In the genomic region with DNA sequence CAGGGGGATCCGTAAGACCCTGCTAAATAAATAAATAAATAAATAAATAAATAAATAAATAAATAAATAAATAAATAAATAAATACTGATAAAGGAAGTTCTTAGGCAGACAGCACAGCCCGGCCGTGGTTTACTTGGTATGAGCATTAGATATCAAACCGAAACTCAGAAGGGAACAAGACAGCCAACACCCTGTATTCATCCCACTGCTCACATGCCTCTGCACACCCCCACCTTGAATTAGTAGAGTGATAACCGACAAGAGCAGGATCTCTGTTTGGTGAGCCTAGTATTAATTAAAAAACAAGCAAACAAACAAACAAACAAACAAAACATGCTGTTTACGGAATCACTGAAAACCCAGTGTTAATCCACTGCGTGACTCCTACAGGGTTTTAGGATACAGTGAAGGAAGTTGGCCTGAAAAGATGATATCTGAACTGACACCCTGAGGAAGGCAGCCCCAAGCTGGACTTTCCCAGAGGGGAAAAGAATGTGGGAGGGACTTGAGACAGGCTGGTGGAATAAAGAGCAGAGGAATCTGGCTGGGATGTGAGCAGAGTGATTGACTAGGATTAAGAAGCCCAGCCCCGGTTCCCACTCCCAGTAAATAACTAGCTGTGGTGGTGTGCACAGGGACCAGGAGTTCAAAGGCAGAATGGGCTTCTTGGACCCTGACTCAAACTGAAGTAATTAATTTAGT, we compare ENCODE assay signal across 8 mouse cellular contexts. TPM values are rescaled to one million over a fixed set of nuclear protein-coding genes. Genes with fewer than 3 reads are reported as not detected.
DNase-seq lines count a peak whose midpoint lies in the region; ATAC-seq and TF ChIP-seq lines count a peak whose summit lies in the region.

Gene Endod1, minus strand, starts transcription at position 155 of the 703 bp plus-strand sequence.

- peaks cover 6% of the 10 kb centered on the region; the same call in 1 of the 2 replicates for H3K27me3 ChIP-seq in heart, embryonic 12.5 days (replicated peaks)
- H3K27me3 ChIP-seq in kidney, embryonic 15.5 days: 0 out of 2 replicates have a peak, but pooled peaks cover 3% of the 10 kb centered on the region
- H3K27me3 ChIP-seq in liver, embryonic 11.5 days (replicated peaks; ENCODE audit: control insufficient read depth, insufficient read depth, low read length): no peaks in the 10 kb centered on the region
- H3K27me3 ChIP-seq in midbrain, postnatal 0 days (ENCODE audit: insufficient read depth, low read length): no peaks in the 10 kb centered on the region

- peak; percentile 29 for ATAC-seq in CD4-positive, CD25-positive, alpha-beta regulatory T cell, adult 4 months
- peak; percentile 49 for ATAC-seq in heart, embryonic 12.5 days (ENCODE audit: insufficient number of reproducible peaks, low FRiP score)
- ATAC-seq in kidney, embryonic 15.5 days (replicated peaks; ENCODE audit: low FRiP score): peak; percentile 61
- ATAC-seq in liver, embryonic 11.5 days (replicated peaks; ENCODE audit: low FRiP score): peak; percentile 64
- ATAC-seq in midbrain, postnatal 0 days (ENCODE audit: low FRiP score): peak; percentile 6; the same call in 1 of the 2 replicates

- peak within 1 kb of the TSS; percentile 70 for H3K9ac ChIP-seq in heart, embryonic 12.5 days
- peak within 1 kb of the TSS; percentile 56 for H3K9ac ChIP-seq in kidney, embryonic 15.5 days
- H3K9ac ChIP-seq in liver, embryonic 11.5 days (ENCODE audit: low read depth, low read length): peak within 1 kb of the TSS; percentile 86
- peak within 1 kb of the TSS; percentile 96 for H3K9ac ChIP-seq in midbrain, postnatal 0 days (replicated peaks; ENCODE audit: low read length, poor library complexity, severe bottlenecking)

- 4% methylated on average over 8 of the region's 8 CpGs for WGBS in heart, embryonic 12.5 days
- 6% methylated on average over 8 of the region's 8 CpGs for whole genome bisulfite sequencing in kidney, embryonic 15.5 days
- 7% methylated on average over 8 of the region's 8 CpGs for WGBS in liver, embryonic 11.5 days
- 1% methylated on average over 8 of the region's 8 CpGs for WGBS in midbrain, postnatal 0 days

- peak; percentile 79 for DNase-seq in ZHBTc4 (ENCODE audit: low read depth, low spot score)
- DNase-seq in embryo, embryonic 11 days: peak; percentile 56
- peak; percentile 31 for DNase-seq in liver, embryonic 11.5 days (ENCODE audit: low spot score)
- DNase-seq in midbrain, postnatal 0 days (ENCODE audit: low spot score): peak; percentile 41
- no peak for DNase-seq in thymus, adult 18-20 months

- no peak for TF ChIP-seq CTCF in midbrain, postnatal 0 days (IDR thresholded peaks at IDR 0.05)

- no peaks in the 10 kb centered on the region for H3K9me3 ChIP-seq in heart, embryonic 12.5 days (replicated peaks)
- H3K9me3 ChIP-seq in kidney, embryonic 15.5 days (replicated peaks): no peaks in the 10 kb centered on the region
- H3K9me3 ChIP-seq in liver, embryonic 11.5 days (ENCODE audit: control insufficient read depth, low read length): no peaks in the 10 kb centered on the region
- no peaks in the 10 kb centered on the region for H3K9me3 ChIP-seq in midbrain, postnatal 0 days (ENCODE audit: low read length)

- peak within 1 kb of the TSS; percentile 94 for H3K4me2 ChIP-seq in heart, embryonic 12.5 days
- peak within 1 kb of the TSS; percentile 91 for H3K4me2 ChIP-seq in kidney, embryonic 15.5 days
- peak within 1 kb of the TSS; percentile 98 for H3K4me2 ChIP-seq in liver, embryonic 11.5 days
- peak within 1 kb of the TSS; percentile 87 for H3K4me2 ChIP-seq in midbrain, postnatal 0 days (ENCODE audit: low read depth, low read length, poor library complexity, severe bottlenecking)

- H3K4me1 ChIP-seq in heart, embryonic 12.5 days (replicated peaks): peaks cover 18% of the 10 kb centered on the region; the same call in 1 of the 2 replicates
- peaks cover 22% of the 10 kb centered on the region for H3K4me1 ChIP-seq in kidney, embryonic 15.5 days
- peaks cover 11% of the 10 kb centered on the region for H3K4me1 ChIP-seq in liver, embryonic 11.5 days (replicated peaks; ENCODE audit: control insufficient read depth, insufficient read depth, low read length)
- H3K4me1 ChIP-seq in midbrain, postnatal 0 days (ENCODE audit: insufficient read depth, low read length): peaks cover 7% of the 10 kb centered on the region; the same call in 1 of the 2 replicates

- H3K36me3 ChIP-seq in heart, embryonic 12.5 days: no peaks in the 10 kb centered on the region
- H3K36me3 ChIP-seq in kidney, embryonic 15.5 days: no peaks in the 10 kb centered on the region
- no peaks in the 10 kb centered on the region for H3K36me3 ChIP-seq in liver, embryonic 11.5 days (ENCODE audit: control insufficient read depth, insufficient read depth, low read length)
- H3K36me3 ChIP-seq in midbrain, postnatal 0 days (ENCODE audit: insufficient read depth, low read length): no peaks in the 10 kb centered on the region

- H3K4me3 ChIP-seq in heart, embryonic 12.5 days: peak within 1 kb of the TSS; percentile 62
- H3K4me3 ChIP-seq in kidney, embryonic 15.5 days (replicated peaks): peak within 1 kb of the TSS; percentile 60
- peak within 1 kb of the TSS; percentile 78 for H3K4me3 ChIP-seq in liver, embryonic 11.5 days (ENCODE audit: low read depth, low read length)
- peak within 1 kb of the TSS; percentile 82 for H3K4me3 ChIP-seq in midbrain, postnatal 0 days (ENCODE audit: low read depth, low read length)

- H3K27ac ChIP-seq in heart, embryonic 12.5 days (ENCODE audit: poor library complexity, severe bottlenecking): peak within 1 kb of the TSS; percentile 44
- peak within 1 kb of the TSS; percentile 72 for H3K27ac ChIP-seq in kidney, embryonic 15.5 days
- H3K27ac ChIP-seq in liver, embryonic 11.5 days (ENCODE audit: low read depth, low read length): peak within 1 kb of the TSS; percentile 81
- H3K27ac ChIP-seq in midbrain, postnatal 0 days (ENCODE audit: low read depth, low read length): peak within 1 kb of the TSS; percentile 91

RNA-seq across cellular contexts. Expression of gene Endod1, which starts in this region (rescaled TPM):
- 10 to 100 TPM; 23.0 to 31.9 TPM for polyA plus RNA-seq in CD4-positive, CD25-positive, alpha-beta regulatory T cell, adult 4 months (2017; shearing (Covaris generic))
- 10.7 TPM in 2 replicates for polyA plus RNA-seq in heart, embryonic 12.5 days (2016; fragmentation: Nextera tagmentation; extraction: Ambion mirVana)
- 13.3 and 13.5 TPM in 2 replicates for polyA plus RNA-seq in kidney, embryonic 15.5 days (2015; fragmentation: Nextera tagmentation; extraction: Ambion mirVana)
- 19.4 and 20.3 TPM in 2 replicates for polyA plus RNA-seq in liver, embryonic 11.5 days (2014; fragmentation: Nextera tagmentation; extraction: Ambion mirVana)
- 79.8 and 92.3 TPM in 2 replicates for total RNA-seq in midbrain, postnatal 0 days (2014; rRNA removed)
- polyA plus RNA-seq in midbrain, postnatal 0 days (2015; fragmentation: Nextera tagmentation; extraction: Ambion mirVana): 40.6 and 43.1 TPM in 2 replicates

Comparison
In these comparisons a context has a peak if more than half of its experiments do, and no peak if none do; other contexts are left out.
1. ATAC-seq: peak in every context shown above with its lines; median percentile 64 in liver, embryonic 11.5 days; 61 in kidney, embryonic 15.5 days; 49 in heart, embryonic 12.5 days; 29 in CD4-positive, CD25-positive, alpha-beta regulatory T cell, adult 4 months; 6 in midbrain, postnatal 0 days.
2. DNase-seq: peak in ZHBTc4 (single experiment), embryo, embryonic 11 days (single experiment), liver, embryonic 11.5 days (single experiment) and midbrain, postnatal 0 days (single experiment); none in thymus, adult 18-20 months (0 of 2).
3. Peak in every context shown above with its lines, with median percentiles within 50 percentile points of each other: H3K27ac ChIP-seq, H3K4me2 ChIP-seq, H3K4me3 ChIP-seq and H3K9ac ChIP-seq.